Mouse (Mus musculus): ENCODE measurements at regions not wholly inside any gene's neighbourhood (a gene's known extent, or its start where the extent isn't known, plus 50 kb on each side); places are given as distances from the start of the nearest gene placed in this dataset.
A peak's percentile ranks its signal among the peaks of the same experiment; 100 is the strongest.

DNA sequence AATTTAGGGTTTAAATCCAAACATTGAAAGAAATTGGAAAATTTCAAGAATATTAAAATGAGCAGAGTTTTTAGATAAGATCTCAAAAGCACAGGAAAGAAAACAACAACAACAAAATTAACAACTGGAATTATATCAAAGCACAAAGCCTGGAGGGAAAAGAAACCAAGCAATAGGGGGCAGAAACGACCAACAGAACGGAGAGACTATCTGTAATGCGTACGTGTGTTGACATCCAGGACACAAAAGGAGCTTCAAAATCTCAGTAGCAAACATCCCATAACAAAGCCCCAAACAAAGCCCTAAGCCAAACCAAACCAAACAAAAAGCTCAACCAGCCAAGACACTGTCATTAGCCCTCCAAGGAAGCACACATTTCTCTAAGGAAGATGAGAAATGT lies 237.5 kb upstream of the P2ry1 start:
- Histone ChIP-seq H3K4me2 (no peak overlapping the region), H3K4me1 (replicated peaks) (no peaks in the 10 kb centered on the region), H3K27me3 (replicated peaks) (no peaks in the 10 kb centered on the region), H3K9me3 (replicated peaks) (no peaks in the 10 kb centered on the region), H3K4me3 (no peak overlapping the region), H3K27ac (ENCODE audit: poor library complexity, severe bottlenecking) (no peak overlapping the region), H3K9ac (no peak overlapping the region), H3K36me3 (no peaks in the 10 kb centered on the region)
- no peak for ATAC-seq (ENCODE audit: insufficient number of reproducible peaks, low FRiP score)
- WGBS = 64% methylated on average over 4 of the region's 4 CpGs

DNA sequence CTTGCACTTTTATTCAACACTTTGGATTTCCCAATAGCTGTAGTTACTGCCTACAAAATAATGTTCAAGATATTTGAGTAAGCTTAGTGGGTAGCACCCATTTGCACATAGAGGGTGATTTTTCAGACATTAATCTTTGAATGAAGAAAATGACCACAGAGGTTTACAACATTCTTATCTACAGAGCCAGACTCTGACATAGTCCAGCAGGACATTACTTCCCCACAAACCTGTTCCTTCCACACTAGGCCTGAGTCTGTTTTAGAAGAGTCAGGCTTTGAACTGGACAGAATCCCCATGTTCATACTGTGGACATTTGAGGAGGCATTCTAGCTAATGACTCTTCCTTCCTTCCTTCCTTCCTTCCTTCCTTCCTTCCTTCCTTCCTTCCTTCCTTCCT lies 233.6 kb upstream of the P2ry1 start:
- H3K9me3 ChIP-seq (replicated peaks) = no peaks in the 10 kb centered on the region
- no peak overlapping the region for H3K4me3 ChIP-seq
- H3K9ac ChIP-seq = no peak overlapping the region
- no peak overlapping the region for H3K27ac ChIP-seq (ENCODE audit: poor library complexity, severe bottlenecking)
- no peaks in the 10 kb centered on the region for H3K27me3 ChIP-seq (replicated peaks)
- H3K36me3 ChIP-seq = no peaks in the 10 kb centered on the region
- H3K4me2 ChIP-seq = no peak overlapping the region
- no peak for ATAC-seq (ENCODE audit: insufficient number of reproducible peaks, low FRiP score)
- 0 out of 2 replicates have a peak, but pooled peaks cover 3% of the 10 kb centered on the region for H3K4me1 ChIP-seq (replicated peaks)

DNA sequence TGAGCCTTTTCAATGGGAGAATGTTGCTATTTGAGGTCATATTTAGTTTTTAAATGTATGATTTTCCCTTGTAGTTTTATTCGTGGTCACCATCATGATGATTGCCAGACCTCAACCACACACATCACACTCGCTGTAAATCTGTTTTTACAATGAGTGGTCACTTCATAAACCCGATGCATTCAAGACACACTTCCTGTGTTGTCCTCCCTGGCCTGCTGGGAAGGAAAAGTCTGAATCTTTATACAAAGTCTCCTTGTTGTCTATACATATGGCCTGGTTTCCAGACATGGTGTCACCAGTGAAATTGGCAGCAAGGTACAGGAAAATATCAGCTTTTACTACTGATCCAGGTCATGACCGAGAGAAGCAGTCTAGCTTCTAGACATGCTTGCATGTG lies 230.7 kb upstream of the P2ry1 start:
- Histone ChIP-seq H3K27me3 (replicated peaks) (no peaks in the 10 kb centered on the region), H3K36me3 (no peaks in the 10 kb centered on the region), H3K4me2 (no peak overlapping the region), H3K27ac (ENCODE audit: poor library complexity, severe bottlenecking) (no peak overlapping the region), H3K4me1 (replicated peaks) (0 out of 2 replicates have a peak, but pooled peaks cover 3% of the 10 kb centered on the region), H3K9ac (no peak overlapping the region), H3K9me3 (replicated peaks) (no peaks in the 10 kb centered on the region), H3K4me3 (no peak overlapping the region)
- ATAC-seq (ENCODE audit: insufficient number of reproducible peaks, low FRiP score) = no peak
- WGBS = 56% methylated on average over 4 of the region's 4 CpGs

DNA sequence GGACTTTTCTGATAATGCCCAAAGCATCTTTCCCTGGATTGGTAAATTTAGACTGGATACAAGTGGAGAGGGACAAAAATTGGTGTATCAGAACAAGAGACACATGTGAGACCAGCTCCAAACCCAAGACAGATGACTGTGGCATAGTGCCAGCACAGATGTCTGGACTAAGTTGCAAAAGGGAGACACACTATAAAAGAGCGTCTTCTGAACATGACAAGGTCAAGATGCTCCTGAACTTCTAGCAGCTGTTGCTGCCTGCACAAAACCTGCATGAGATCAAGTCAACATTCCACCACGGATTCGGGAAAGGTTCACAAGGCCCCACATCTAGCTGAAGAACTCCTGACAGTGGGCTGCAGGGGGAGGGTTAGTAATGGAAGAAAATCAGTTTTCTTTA lies 229.2 kb upstream of the P2ry1 start:
- H3K9ac ChIP-seq = no peak overlapping the region
- H3K4me2 ChIP-seq = no peak overlapping the region
- no peak overlapping the region for H3K27ac ChIP-seq (ENCODE audit: poor library complexity, severe bottlenecking)
- H3K4me3 ChIP-seq = no peak overlapping the region
- H3K9me3 ChIP-seq (replicated peaks) = no peaks in the 10 kb centered on the region
- H3K36me3 ChIP-seq = no peaks in the 10 kb centered on the region
- ATAC-seq (ENCODE audit: insufficient number of reproducible peaks, low FRiP score) = no peak
- WGBS = 59% methylated on average over 3 of the region's 3 CpGs
- H3K27me3 ChIP-seq (replicated peaks) = no peaks in the 10 kb centered on the region
- H3K4me1 ChIP-seq (replicated peaks) = 0 out of 2 replicates have a peak, but pooled peaks cover 3% of the 10 kb centered on the region

DNA sequence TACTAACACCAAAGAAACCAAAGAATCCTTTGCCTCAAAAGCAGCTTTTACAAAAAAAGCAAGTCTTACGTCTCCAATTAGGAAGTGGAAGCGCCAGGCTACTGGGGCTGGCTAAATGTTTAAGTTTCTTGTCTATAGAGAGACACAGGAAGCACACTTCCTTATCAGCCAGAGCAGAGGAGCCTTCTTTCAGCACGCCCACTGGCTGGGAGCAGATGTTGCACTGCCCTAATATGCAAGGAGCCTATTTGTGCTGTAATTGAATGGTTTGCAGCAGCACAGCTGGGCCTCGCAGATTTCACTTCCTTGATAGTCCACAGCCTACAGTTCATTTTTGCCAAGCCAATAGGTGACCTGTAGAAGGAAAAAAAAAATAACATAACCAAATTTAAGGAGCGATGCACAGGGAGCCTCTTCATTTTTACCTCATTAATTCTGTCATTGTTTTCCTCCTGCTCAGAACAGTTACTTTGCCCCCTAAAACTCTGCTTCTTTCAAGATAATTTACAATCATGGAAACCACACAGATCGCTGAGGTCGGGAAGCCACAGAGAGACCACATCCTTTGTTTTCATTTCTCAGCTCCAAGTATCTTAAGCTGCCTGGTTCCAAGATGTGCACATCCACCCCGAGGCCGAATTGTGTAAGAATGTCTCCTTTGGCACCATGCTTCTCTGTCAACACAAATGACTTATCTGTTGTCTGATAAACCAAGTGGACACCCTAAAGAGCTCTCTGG lies 217.3 kb upstream of the P2ry1 start:
- ATAC-seq (ENCODE audit: insufficient number of reproducible peaks, low FRiP score) = peak; percentile 98
- Histone ChIP-seq H3K27ac (ENCODE audit: poor library complexity, severe bottlenecking) (peak overlapping the region; percentile 83), H3K4me1 (replicated peaks) (peaks cover 7% of the 10 kb centered on the region), H3K36me3 (no peaks in the 10 kb centered on the region), H3K27me3 (replicated peaks) (no peaks in the 10 kb centered on the region), H3K4me3 (no peak overlapping the region), H3K9me3 (replicated peaks) (no peaks in the 10 kb centered on the region), H3K9ac (no peak overlapping the region), H3K4me2 (no peak overlapping the region)
- 25% methylated on average over 9 of the region's 9 CpGs for WGBS

DNA sequence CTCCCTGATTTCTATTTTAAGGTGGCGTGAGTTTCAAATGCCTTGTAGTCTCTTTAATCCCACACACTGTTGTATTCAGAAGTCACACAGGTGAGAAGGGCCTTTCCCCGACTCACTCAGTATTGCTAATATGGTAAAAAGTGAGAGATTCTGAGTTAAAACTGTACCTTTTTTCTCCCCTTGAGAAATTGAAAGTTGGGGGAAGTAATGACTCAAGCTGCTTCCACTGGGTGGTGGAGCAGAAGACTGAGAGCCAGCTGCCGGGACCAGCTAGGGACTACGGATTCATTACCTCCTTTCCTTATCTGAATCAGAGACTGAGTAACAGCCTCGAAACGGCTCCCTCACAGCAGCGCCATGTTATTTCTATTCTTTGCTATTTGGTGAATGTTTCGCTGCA lies 214.6 kb upstream of the P2ry1 start:
- no peaks in the 10 kb centered on the region for H3K9me3 ChIP-seq (replicated peaks)
- H3K36me3 ChIP-seq = no peaks in the 10 kb centered on the region
- H3K9ac ChIP-seq = no peak overlapping the region
- H3K27ac ChIP-seq (ENCODE audit: poor library complexity, severe bottlenecking) = no peak overlapping the region
- H3K27me3 ChIP-seq (replicated peaks) = no peaks in the 10 kb centered on the region
- ATAC-seq (ENCODE audit: insufficient number of reproducible peaks, low FRiP score) = no peak
- H3K4me3 ChIP-seq = no peak overlapping the region
- 60% methylated on average over 8 of the region's 8 CpGs for WGBS
- H3K4me2 ChIP-seq = no peak overlapping the region
- peaks cover 7% of the 10 kb centered on the region for H3K4me1 ChIP-seq (replicated peaks)

DNA sequence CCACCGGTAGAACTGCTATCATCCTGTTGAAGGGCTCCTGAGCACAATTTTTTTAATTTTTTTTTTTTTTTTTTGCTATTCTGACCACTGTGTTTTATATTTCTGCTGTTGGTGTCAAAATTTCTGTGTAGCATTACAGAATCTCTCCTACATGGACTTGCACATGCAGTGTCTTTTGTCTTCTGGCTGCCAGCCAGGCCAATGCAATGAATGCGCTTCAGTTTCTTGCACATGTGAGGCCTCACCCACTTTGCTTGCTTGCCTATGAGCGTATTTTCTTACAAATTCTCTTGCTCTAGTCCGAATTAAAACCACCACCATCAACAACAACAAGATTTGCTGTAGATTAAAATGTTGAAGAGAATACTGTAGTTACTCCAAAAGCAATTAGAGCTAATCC lies 213.2 kb upstream of the P2ry1 start:
- no peak overlapping the region for H3K4me3 ChIP-seq
- H3K4me1 ChIP-seq (replicated peaks) = peaks cover 7% of the 10 kb centered on the region
- 86% methylated on average over 4 of the region's 4 CpGs for WGBS
- no peak for ATAC-seq (ENCODE audit: insufficient number of reproducible peaks, low FRiP score)
- H3K27ac ChIP-seq (ENCODE audit: poor library complexity, severe bottlenecking) = no peak overlapping the region
- no peaks in the 10 kb centered on the region for H3K9me3 ChIP-seq (replicated peaks)
- H3K36me3 ChIP-seq = no peaks in the 10 kb centered on the region
- no peaks in the 10 kb centered on the region for H3K27me3 ChIP-seq (replicated peaks)
- no peak overlapping the region for H3K9ac ChIP-seq
- H3K4me2 ChIP-seq = no peak overlapping the region

DNA sequence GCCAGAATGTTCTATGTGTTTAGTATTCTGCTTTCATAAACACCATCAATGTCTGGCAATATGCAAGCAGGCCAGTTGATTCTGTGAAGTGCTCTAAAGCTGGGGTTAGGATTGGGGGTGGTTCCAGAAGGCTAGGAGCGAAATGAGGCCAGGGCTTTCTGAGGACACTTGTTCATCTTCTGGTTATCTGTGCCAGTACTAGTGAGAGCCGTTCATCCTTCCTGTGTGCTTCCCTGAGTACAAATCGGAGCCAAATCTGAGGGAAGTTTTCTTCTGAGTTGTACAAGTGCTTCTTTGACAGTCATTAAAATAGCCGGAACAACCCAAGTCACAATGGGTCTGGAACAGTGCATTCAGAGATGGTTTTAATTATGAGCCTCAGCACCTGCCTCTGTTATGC lies 210.4 kb upstream of the P2ry1 start:
- WGBS = 68% methylated on average over 4 of the region's 4 CpGs
- H3K4me2 ChIP-seq = no peak overlapping the region
- H3K4me3 ChIP-seq = no peak overlapping the region
- H3K4me1 ChIP-seq (replicated peaks) = no peaks in the 10 kb centered on the region
- H3K9ac ChIP-seq = no peak overlapping the region
- ATAC-seq (ENCODE audit: insufficient number of reproducible peaks, low FRiP score) = no peak
- H3K27me3 ChIP-seq (replicated peaks) = no peaks in the 10 kb centered on the region
- H3K9me3 ChIP-seq (replicated peaks) = peaks cover 3% of the 10 kb centered on the region; the same call in 1 of the 2 replicates
- H3K36me3 ChIP-seq = no peaks in the 10 kb centered on the region
- H3K27ac ChIP-seq (ENCODE audit: poor library complexity, severe bottlenecking) = no peak overlapping the region

DNA sequence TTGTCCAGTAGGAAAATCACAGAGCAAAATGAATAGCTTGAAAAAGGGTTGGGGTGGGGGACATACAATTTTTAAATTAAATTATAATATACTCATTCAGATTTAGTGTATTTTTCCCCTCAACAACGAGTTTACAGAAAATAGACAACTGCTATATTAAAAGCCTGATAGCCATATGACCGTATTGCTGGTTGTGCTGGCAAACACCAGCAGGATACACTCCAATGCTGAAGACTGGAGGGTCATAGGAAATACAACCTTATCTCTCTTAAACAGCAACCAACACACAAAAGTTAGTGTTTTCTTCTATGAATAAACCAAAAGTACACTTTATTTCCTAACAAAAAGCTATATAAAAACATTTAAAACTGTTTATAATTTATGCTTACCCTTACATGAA lies 206.4 kb upstream of the P2ry1 start:
- no peak overlapping the region for H3K9ac ChIP-seq
- ATAC-seq (ENCODE audit: insufficient number of reproducible peaks, low FRiP score) = no peak
- H3K4me3 ChIP-seq = no peak overlapping the region
- H3K36me3 ChIP-seq = no peaks in the 10 kb centered on the region
- H3K27me3 ChIP-seq (replicated peaks) = no peaks in the 10 kb centered on the region
- H3K4me1 ChIP-seq (replicated peaks) = no peaks in the 10 kb centered on the region
- no peak overlapping the region for H3K27ac ChIP-seq (ENCODE audit: poor library complexity, severe bottlenecking)
- H3K9me3 ChIP-seq (replicated peaks) = peaks cover 3% of the 10 kb centered on the region; the same call in 1 of the 2 replicates
- WGBS = 67% methylated on average over 2 of the region's 2 CpGs
- H3K4me2 ChIP-seq = no peak overlapping the region

DNA sequence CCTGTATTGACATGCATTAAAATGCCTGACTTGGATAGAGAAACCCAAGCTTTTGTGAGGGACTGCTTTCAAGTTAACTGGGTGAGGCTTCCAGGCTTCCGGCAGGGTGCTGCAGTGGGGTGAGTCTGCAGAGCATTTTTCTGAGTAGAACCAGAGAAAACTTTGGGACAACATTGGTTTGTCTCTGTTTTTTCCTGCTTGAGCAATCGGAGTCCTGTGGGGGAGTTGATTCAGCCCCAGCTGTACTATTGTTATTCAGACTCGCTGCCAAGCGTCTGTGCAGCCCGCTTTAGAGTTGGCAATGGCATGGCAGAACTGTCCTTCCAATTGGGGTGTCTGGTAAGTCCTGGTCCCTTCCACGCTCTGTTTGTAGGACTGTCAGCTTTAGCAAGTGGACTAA lies 204.8 kb upstream of the P2ry1 start:
- Histone ChIP-seq H3K4me3 (no peak overlapping the region), H3K9ac (no peak overlapping the region), H3K27me3 (replicated peaks) (no peaks in the 10 kb centered on the region), H3K4me1 (replicated peaks) (no peaks in the 10 kb centered on the region), H3K36me3 (no peaks in the 10 kb centered on the region), H3K27ac (ENCODE audit: poor library complexity, severe bottlenecking) (peak overlapping the region; percentile 64; the same call in 1 of the 2 replicates), H3K4me2 (no peak overlapping the region), H3K9me3 (replicated peaks) (peaks cover 3% of the 10 kb centered on the region; the same call in 1 of the 2 replicates)
- ATAC-seq (ENCODE audit: insufficient number of reproducible peaks, low FRiP score) = no peak
- 73% methylated on average over 6 of the region's 6 CpGs for WGBS

DNA sequence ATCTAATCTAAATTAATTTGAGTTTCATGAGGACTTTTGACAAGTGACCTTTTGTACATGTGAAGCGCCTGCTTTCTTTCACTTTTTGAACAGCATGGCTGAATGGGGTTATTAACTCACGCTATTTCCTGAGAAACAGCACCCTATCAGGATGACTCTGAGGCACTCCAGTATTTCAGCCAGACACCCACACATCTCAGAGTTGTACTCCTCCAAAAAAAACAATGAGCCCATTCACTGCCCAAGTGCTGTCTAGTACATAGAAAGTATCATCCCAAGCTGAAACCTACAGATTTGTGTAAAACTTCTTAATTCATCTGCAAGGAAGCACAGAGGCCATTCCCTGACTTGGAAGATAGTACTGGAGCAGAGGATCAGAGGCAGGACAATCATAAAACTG lies 204.1 kb upstream of the P2ry1 start:
- Histone ChIP-seq H3K36me3 (no peaks in the 10 kb centered on the region), H3K9me3 (replicated peaks) (peaks cover 3% of the 10 kb centered on the region; the same call in 1 of the 2 replicates), H3K27me3 (replicated peaks) (no peaks in the 10 kb centered on the region), H3K4me1 (replicated peaks) (no peaks in the 10 kb centered on the region), H3K4me3 (no peak overlapping the region), H3K4me2 (no peak overlapping the region), H3K27ac (ENCODE audit: poor library complexity, severe bottlenecking) (no peak overlapping the region), H3K9ac (no peak overlapping the region)
- ATAC-seq (ENCODE audit: insufficient number of reproducible peaks, low FRiP score) = no peak
- 59% methylated on average over 2 of the region's 2 CpGs for WGBS

DNA sequence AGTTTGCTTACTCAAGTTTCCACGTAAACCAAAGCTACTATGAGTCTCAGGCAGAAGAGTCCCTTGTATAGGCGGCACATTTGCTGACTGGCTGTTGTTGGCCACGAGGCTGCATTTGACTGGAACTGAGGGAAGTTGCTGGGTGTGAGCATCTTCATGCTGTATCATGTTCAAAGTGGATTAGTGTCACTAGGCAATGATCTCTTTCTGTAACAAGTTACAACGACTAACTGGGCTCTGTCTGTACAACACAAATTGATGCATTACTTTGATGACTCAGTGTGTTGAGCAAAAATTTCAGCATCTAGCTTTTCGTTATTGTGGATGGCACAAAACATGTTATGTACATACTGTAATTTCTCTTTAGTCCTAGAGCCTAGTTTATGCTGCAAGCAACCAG lies 203.7 kb upstream of the P2ry1 start:
- no peaks in the 10 kb centered on the region for H3K4me1 ChIP-seq (replicated peaks)
- WGBS = 75% methylated on average over 5 of the region's 5 CpGs
- H3K9ac ChIP-seq = no peak overlapping the region
- H3K27ac ChIP-seq (ENCODE audit: poor library complexity, severe bottlenecking) = no peak overlapping the region
- H3K4me3 ChIP-seq = no peak overlapping the region
- no peak overlapping the region for H3K4me2 ChIP-seq
- no peaks in the 10 kb centered on the region for H3K27me3 ChIP-seq (replicated peaks)
- H3K9me3 ChIP-seq (replicated peaks) = peaks cover 3% of the 10 kb centered on the region; the same call in 1 of the 2 replicates
- no peaks in the 10 kb centered on the region for H3K36me3 ChIP-seq
- ATAC-seq (ENCODE audit: insufficient number of reproducible peaks, low FRiP score) = no peak

Measured in heart, embryonic 12.5 days (tissue).